Mouse (Mus musculus) stomach, postnatal 0 days (tissue): ENCODE results near the gene Smlr1. TPM values are rescaled to one million over a fixed set of nuclear protein-coding genes. Genes with fewer than 3 reads are reported as not detected.

Experiments used
- ATAC-seq: fragments of 200-750 bp; cut with Nextera tagmentation; 2 replicates; pipeline ENCODE4 v1.8.0; 2017; ENCODE audit not compliant: low FRiP score, low TSS enrichment
- DNase-seq: peaks from one replicate; pipeline ENCODE4 v3.0.0-alpha.2; 2016; ENCODE audit warnings: low spot score
- H3K27ac ChIP-seq: fragments of 300-500 bp; sonication (generic); replicated peaks from 2 replicates; pipeline ENCODE4 v1.5.1; 2014; ENCODE audit warnings: mild to moderate bottlenecking, control low read depth
- H3K27me3 ChIP-seq: fragments of 300-500 bp; sonication (generic); 2 replicates; pipeline ENCODE4 v1.6.1; 2014; ENCODE audit warnings: low read length; ENCODE audit not compliant: control insufficient read depth, insufficient read depth
- H3K36me3 ChIP-seq: fragments of 300-500 bp; sonication (generic); 2 replicates; pipeline ENCODE4 v1.6.1; 2014; ENCODE audit warnings: low read length, mixed read lengths; ENCODE audit not compliant: control insufficient read depth, insufficient read depth
- H3K4me1 ChIP-seq: fragments of 300-500 bp; sonication (generic); replicated peaks from 2 replicates; pipeline ENCODE4 v1.6.1; 2014; ENCODE audit warnings: antibody characterized with exemption; ENCODE audit not compliant: control insufficient read depth, insufficient read depth
- H3K4me2 ChIP-seq: fragments of 300-500 bp; sonication (generic); replicated peaks from 2 replicates; pipeline ENCODE4 v1.6.1; 2014; ENCODE audit warnings: low read depth, mild to moderate bottlenecking, control low read depth, moderate library complexity
- H3K4me3 ChIP-seq: fragments of 300-500 bp; sonication (generic); 2 replicates; pipeline ENCODE4 v1.5.1; 2014; ENCODE audit warnings: low read depth, low read length, control low read depth
- H3K9ac ChIP-seq: fragments of 300-500 bp; sonication (generic); 2 replicates; pipeline ENCODE4 v1.6.1; 2014; ENCODE audit warnings: mild to moderate bottlenecking, low read length, control low read depth, mixed read lengths
- H3K9me3 ChIP-seq: fragments of 300-500 bp; sonication (generic); 2 replicates; pipeline ENCODE4 v1.6.1; 2016; ENCODE audit warnings: low read length; ENCODE audit not compliant: control insufficient read depth
- CTCF ChIP-seq: IDR thresholded peaks from 2 replicates; pipeline ENCODE4 v1.5.1; 2016; ENCODE audit warnings: antibody characterized with exemption, low read depth, mild to moderate bottlenecking, moderate library complexity
- EP300 ChIP-seq: optimal IDR thresholded peaks from 2 replicates; pipeline ENCODE3; 2016; ENCODE audit warnings: antibody characterized with exemption
- WGBS: fragments of 180-500 bp; shearing (Covaris S2); extraction: QIAGEN DNeasy Blood & Tissue Kit; methylation state at CpG from one replicate; pipeline ENCODE4 v1.1.7; 2014; 5-methylcytosine and 5-hydroxymethylcytosine counted together
- polyA plus RNA-seq: library from polyadenylated mRNA; unstranded; fragments of >200 nt; fragmentation: Nextera tagmentation; extraction: Ambion mirVana; gene quantifications from 2 replicates; pipeline ENCODE4 v1.2.1, GENCODE M21; 2015

The Smlr1 gene
- polyA plus RNA-seq, 1 experiment from 2014 or later = 0.24 TPM

DNA sequence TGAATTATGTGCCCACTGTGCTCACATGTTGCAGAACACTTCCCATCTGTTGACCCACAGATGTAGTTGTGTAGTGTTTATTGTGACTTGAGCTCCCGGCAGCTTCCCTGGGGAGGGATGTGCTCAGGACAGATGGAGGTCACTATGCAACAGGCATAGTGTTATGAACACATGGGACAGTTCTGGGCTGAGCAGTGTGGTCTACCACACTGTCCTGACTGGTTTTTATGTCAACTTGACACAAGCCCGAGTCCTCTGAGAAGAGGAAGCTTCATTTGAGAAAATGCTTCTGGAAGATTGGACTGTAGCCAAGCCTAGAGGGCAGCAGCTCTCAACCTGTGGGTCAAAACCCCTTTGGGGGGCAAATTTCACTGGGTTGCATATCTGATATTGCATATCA, 3.0 kb downstream of the Smlr1 start:
- WGBS = 54% methylated on average over 2 of the region's 2 CpGs
- Histone ChIP-seq H3K4me2 (no peak overlapping the region), H3K9ac (no peak overlapping the region), H3K4me3 (no peak overlapping the region), H3K27me3 (no peaks in the 10 kb centered on the region), H3K9me3 (no peaks in the 10 kb centered on the region), H3K4me1 (no peaks in the 10 kb centered on the region), H3K36me3 (no peaks in the 10 kb centered on the region), H3K27ac (no peak overlapping the region)
- DNase-seq (no peak), ATAC-seq (no peak)
- TF ChIP-seq CTCF = no peak
- TF ChIP-seq EP300 = no peak

DNA sequence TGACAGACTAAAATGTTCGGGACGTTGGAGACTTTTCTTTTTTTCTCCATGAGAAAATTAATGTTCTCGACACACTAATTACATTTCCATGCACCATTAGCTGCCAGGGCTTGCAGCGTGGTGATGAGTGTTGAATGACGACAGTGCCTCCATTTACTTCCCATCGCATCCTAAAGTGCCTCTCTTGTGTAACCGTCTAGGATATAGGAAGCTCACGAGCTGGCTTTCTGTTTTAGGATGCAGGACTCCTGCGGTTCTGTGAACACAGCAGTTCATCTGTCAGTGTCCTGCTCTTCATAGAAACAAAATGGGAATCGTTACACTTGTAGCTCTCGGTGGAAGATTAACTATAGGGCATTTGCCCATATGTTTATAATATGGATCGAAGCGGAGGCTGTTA, 4.7 kb downstream of the Smlr1 start:
- Histone ChIP-seq H3K4me1 (no peaks in the 10 kb centered on the region), H3K4me3 (no peak overlapping the region), H3K27me3 (no peaks in the 10 kb centered on the region), H3K9ac (no peak overlapping the region), H3K36me3 (no peaks in the 10 kb centered on the region), H3K9me3 (no peaks in the 10 kb centered on the region), H3K27ac (no peak overlapping the region), H3K4me2 (no peak overlapping the region)
- DNase-seq (no peak), ATAC-seq (no peak)
- TF ChIP-seq EP300 (no peak), CTCF (no peak)
- WGBS = 69% methylated on average over 13 of the region's 13 CpGs

DNA sequence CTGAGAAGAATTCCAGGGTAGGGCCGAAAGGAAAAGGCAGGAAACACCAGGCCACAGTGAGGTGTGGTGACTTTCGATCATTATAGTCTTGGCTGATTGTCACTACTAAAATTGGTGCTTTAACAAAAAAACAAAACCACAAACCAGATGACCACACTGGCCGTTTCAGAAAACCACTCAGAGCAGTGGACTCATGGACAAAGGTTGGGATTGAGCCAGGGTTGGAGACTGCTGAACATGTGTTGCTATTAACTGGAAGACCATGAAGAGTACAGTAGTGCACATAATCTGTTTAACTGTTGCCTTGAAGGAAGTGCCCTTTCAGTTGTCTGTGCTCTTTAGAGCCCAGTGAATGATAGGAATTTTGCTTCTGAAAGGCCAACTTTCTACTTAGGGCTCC, 8.9 kb downstream of the Smlr1 start:
- TF ChIP-seq CTCF = no peak
- no peak for DNase-seq
- WGBS = 51% methylated on average over 3 of the region's 3 CpGs
- H3K4me2 ChIP-seq = no peak overlapping the region
- no peaks in the 10 kb centered on the region for H3K9me3 ChIP-seq
- H3K27ac ChIP-seq = no peak overlapping the region
- H3K36me3 ChIP-seq = peaks cover 3% of the 10 kb centered on the region; the same call in 1 of the 2 replicates
- H3K27me3 ChIP-seq = no peaks in the 10 kb centered on the region
- no peaks in the 10 kb centered on the region for H3K4me1 ChIP-seq
- H3K4me3 ChIP-seq = no peak overlapping the region
- ATAC-seq = no peak
- H3K9ac ChIP-seq = no peak overlapping the region

DNA sequence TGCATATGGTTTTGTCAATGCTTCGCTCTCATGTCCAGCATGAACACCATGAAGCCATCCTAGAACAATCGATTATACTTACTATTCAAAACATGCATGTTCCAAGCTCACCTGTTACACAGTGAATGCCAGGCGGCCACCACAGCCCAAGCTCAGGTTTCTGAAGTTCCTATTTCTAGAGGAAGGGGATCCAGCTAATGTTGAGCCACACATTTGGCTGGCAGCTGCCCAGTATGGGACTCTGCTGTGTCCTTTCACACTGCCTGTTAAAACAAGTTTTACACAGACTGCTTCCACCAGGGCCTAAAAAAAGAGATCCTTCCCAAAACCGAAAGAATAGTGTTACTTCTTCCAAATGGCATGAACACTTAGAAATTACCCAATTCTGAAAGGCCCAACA, 9.4 kb downstream of the Smlr1 start:
- TF ChIP-seq EP300 = no peak
- no peak for TF ChIP-seq CTCF
- ATAC-seq = no peak
- no peak overlapping the region for H3K4me2 ChIP-seq
- H3K36me3 ChIP-seq = peaks cover 3% of the 10 kb centered on the region; the same call in 1 of the 2 replicates
- no peak for DNase-seq
- no peaks in the 10 kb centered on the region for H3K27me3 ChIP-seq
- H3K27ac ChIP-seq = no peak overlapping the region
- no peak overlapping the region for H3K4me3 ChIP-seq
- 90% methylated on average over 4 of the region's 4 CpGs for WGBS
- no peak overlapping the region for H3K9ac ChIP-seq
- no peaks in the 10 kb centered on the region for H3K9me3 ChIP-seq
- no peaks in the 10 kb centered on the region for H3K4me1 ChIP-seq

DNA sequence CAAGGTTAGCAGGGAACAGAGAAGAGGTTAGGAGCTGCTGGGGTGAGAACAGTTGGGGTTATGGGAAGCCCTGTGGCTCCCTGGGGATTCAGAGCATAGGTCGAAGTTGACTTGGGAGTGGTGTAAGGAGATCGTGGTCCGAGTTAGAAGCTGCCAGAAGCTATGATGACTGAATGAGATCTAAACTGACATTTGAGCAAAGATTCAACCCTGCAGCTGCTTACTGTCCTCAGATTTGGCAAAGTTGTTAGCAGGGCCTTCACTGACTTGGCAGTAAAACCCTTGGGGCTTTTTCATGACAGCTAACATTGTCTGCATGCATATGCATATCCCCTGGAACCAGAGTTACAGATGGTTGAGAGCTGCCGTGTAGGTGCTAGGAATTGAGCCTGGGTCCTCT, 9.9 kb downstream of the Smlr1 start:
- H3K4me3 ChIP-seq = no peak overlapping the region
- 65% methylated on average over 4 of the region's 4 CpGs for WGBS
- H3K9me3 ChIP-seq = no peaks in the 10 kb centered on the region
- TF ChIP-seq EP300 (no peak), CTCF (no peak)
- peaks cover 3% of the 10 kb centered on the region for H3K36me3 ChIP-seq
- H3K4me1 ChIP-seq = no peaks in the 10 kb centered on the region
- no peak overlapping the region for H3K27ac ChIP-seq
- H3K9ac ChIP-seq = no peak overlapping the region
- no peak for ATAC-seq
- DNase-seq = no peak
- H3K4me2 ChIP-seq = no peak overlapping the region
- H3K27me3 ChIP-seq = no peaks in the 10 kb centered on the region

DNA sequence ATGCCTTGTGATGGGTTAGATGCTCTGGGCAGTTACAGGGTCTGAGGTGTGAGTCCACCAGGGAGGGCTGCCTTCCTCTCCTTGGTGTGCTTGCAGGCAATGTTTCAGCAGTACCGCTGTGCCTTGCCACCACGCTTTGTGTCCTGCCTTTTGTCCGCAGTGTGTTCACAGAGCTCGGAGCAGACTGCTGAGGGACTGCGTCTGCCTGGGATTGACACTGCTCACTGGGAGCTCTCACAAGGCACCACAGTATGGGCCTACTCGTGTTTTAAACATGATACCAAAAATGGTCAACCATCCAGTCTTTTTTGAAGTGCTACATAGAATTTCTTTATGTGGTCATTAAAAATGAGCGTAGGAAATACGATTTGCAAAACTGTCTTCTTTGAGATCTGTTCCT, 12.3 kb downstream of the Smlr1 start:
- no peaks in the 10 kb centered on the region for H3K4me1 ChIP-seq
- H3K4me3 ChIP-seq = no peak overlapping the region
- H3K9ac ChIP-seq = no peak overlapping the region
- no peak for ATAC-seq
- no peak for DNase-seq
- H3K27ac ChIP-seq = no peak overlapping the region
- 82% methylated on average over 8 of the region's 8 CpGs for WGBS
- H3K9me3 ChIP-seq = no peaks in the 10 kb centered on the region
- TF ChIP-seq EP300 (no peak), CTCF (no peak)
- no peaks in the 10 kb centered on the region for H3K27me3 ChIP-seq
- H3K4me2 ChIP-seq = no peak overlapping the region
- H3K36me3 ChIP-seq = peaks cover 3% of the 10 kb centered on the region
